35 mouse cellular contexts compared by ENCODE assay signal in genomic region chr12:81126842-81127241, GRCm38 (mm10).
"Had no signal": no experiment of that assay in that cellular context is flagged by ENCODE, and none has a peak within 500 bp of the region (broad histone marks: within the 10 kb centered on the region; RNA-seq: fewer than 3 reads in every experiment).

No protein-coding gene starts in this region.

- H3K4me2 ChIP-seq: heart, embryonic 11.5 days; heart, embryonic 12.5 days; heart, embryonic 13.5 days; heart, embryonic 15.5 days; hindbrain, embryonic 12.5 days; hindbrain, embryonic 13.5 days; hindbrain, embryonic 14.5 days; hindbrain, embryonic 15.5 days; intestine, embryonic 15.5 days; kidney, embryonic 15.5 days had no signal

- H3K36me3 ChIP-seq: heart, embryonic 10.5 days; heart, embryonic 12.5 days; heart, embryonic 13.5 days; heart, embryonic 15.5 days; hindbrain, embryonic 10.5 days; hindbrain, embryonic 12.5 days; hindbrain, embryonic 13.5 days; hindbrain, embryonic 15.5 days; intestine, embryonic 15.5 days; kidney, embryonic 15.5 days had no signal

- H3K9me3 ChIP-seq: heart, embryonic 10.5 days; heart, embryonic 12.5 days; heart, embryonic 13.5 days; heart, embryonic 15.5 days; hindbrain, embryonic 10.5 days; hindbrain, embryonic 12.5 days; hindbrain, embryonic 13.5 days; hindbrain, embryonic 15.5 days; intestine, embryonic 15.5 days; kidney, embryonic 15.5 days had no signal

- H3K9ac ChIP-seq: heart, embryonic 12.5 days; heart, embryonic 13.5 days; heart, embryonic 15.5 days; hindbrain, embryonic 12.5 days; hindbrain, embryonic 13.5 days; hindbrain, embryonic 14.5 days; hindbrain, embryonic 15.5 days; intestine, embryonic 15.5 days; kidney, embryonic 15.5 days had no signal

- H3K4me1 ChIP-seq: heart, embryonic 10.5 days; heart, embryonic 12.5 days; heart, embryonic 13.5 days; heart, embryonic 15.5 days; hindbrain, embryonic 12.5 days; hindbrain, embryonic 13.5 days; hindbrain, embryonic 15.5 days; intestine, embryonic 15.5 days; kidney, embryonic 15.5 days had no signal

- DNase-seq: heart, adult 2 months; heart, postnatal 14 days; heart, postnatal 36 days; heart, postnatal 4 days; kidney, adult 11 months; kidney, adult 18-20 months; kidney, adult 2 months; kidney, adult 8-10 months; kidney, adult 9 months; kidney, postnatal 10 days; kidney, postnatal 14 days; kidney, postnatal 25 days; kidney, postnatal 36 days; kidney, postnatal 4 days; layer of hippocampus, adult 9-11 months; layer of hippocampus, postnatal 36 days had no signal

- ATAC-seq: hindbrain, embryonic 16.5 days; hindbrain, postnatal 0 days; inflammation-experienced regulatory T-cells, adult 6 months; intestine, embryonic 15.5 days; intestine, embryonic 16.5 days; intestine, postnatal 0 days had no signal

- H3K27ac ChIP-seq: heart, adult 2 months; heart, embryonic 10.5 days; heart, embryonic 13.5 days; heart, embryonic 15.5 days; hindbrain, embryonic 10.5 days; hindbrain, embryonic 12.5 days; hindbrain, embryonic 13.5 days; hindbrain, embryonic 14.5 days; hindbrain, embryonic 15.5 days; hindbrain, postnatal 0 days; intestine, embryonic 15.5 days; kidney, embryonic 15.5 days; kidney, postnatal 0 days; layer of hippocampus, adult 2 months had no signal

- H3K4me3 ChIP-seq: heart, adult 2 months; heart, embryonic 10.5 days; heart, embryonic 12.5 days; heart, embryonic 13.5 days; heart, embryonic 15.5 days; hindbrain, embryonic 10.5 days; hindbrain, embryonic 12.5 days; hindbrain, embryonic 13.5 days; hindbrain, embryonic 15.5 days; intestine, embryonic 15.5 days; kidney, embryonic 15.5 days; layer of hippocampus, adult 2 months had no signal

- H3K27me3 ChIP-seq: heart, embryonic 12.5 days; heart, embryonic 13.5 days; heart, embryonic 15.5 days; hindbrain, embryonic 12.5 days; hindbrain, embryonic 13.5 days; hindbrain, embryonic 15.5 days; intestine, embryonic 15.5 days; kidney, embryonic 15.5 days had no signal
